Mouse (Mus musculus) granulocyte monocyte progenitor cell, adult 5-6 weeks (primary cell): Measurements from ENCODE around the gene Gsdme. TPM values are rescaled to one million over a fixed set of nuclear protein-coding genes. Genes with fewer than 3 reads are reported as not detected.

ENCODE experiments used
- ATAC-seq: replicated peaks from 2 replicates; pipeline ENCODE4 v1.8.0; 2016; ENCODE audit warnings: mild to moderate bottlenecking, moderate TSS enrichment, inconsistent platforms; ENCODE audit not compliant: poor library complexity, severe bottlenecking
- total RNA-seq, 2 experiments: library from RNA; stranded (forward) in 1 of 2; stranded (reverse) in 1 of 2; fragments of 200-712, 200-1000 nt in 1 of 2; fragments of >200 nt in 1 of 2; fragmentation: Nextera tagmentation in 1 of 2; gene quantifications; 2 replicates each; pipeline ENCODE4 v1.2.3; 2014 to 2017

Gsdme gene
- total RNA-seq, 2 experiments from 2014 or later = 4.4 to 6.4 TPM

GRCm38 (mm10) chr6:50247791-50248190 lies 15.9 kb downstream of the Gsdme start:
- ATAC-seq = no peak

GRCm38 (mm10) chr6:50247356-50247755 lies 16.3 kb downstream of the Gsdme start:
- no peak for ATAC-seq

- ATAC-seq = peak; percentile 80
These were observed 18.7 kb downstream of the Gsdme start for GRCm38 (mm10) chr6:50244967-50245366.

- ATAC-seq = no peak
These were observed 19.5 kb downstream of the Gsdme start for GRCm38 (mm10) chr6:50244126-50244525.

- no peak for ATAC-seq
These were observed 23.2 kb downstream of the Gsdme start for GRCm38 (mm10) chr6:50240437-50240836.

- no peak for ATAC-seq
These were observed 23.8 kb downstream of the Gsdme start for GRCm38 (mm10) chr6:50239902-50240301.

- ATAC-seq = no peak
These were observed 25.7 kb downstream of the Gsdme start for GRCm38 (mm10) chr6:50237963-50238362.

GRCm38 (mm10) chr6:50232984-50233383 lies 30.7 kb downstream of the Gsdme start:
- no peak for ATAC-seq

GRCm38 (mm10) chr6:50231288-50231687 lies 32.4 kb downstream of the Gsdme start:
- no peak for ATAC-seq

- no peak for ATAC-seq
These were observed 35.5 kb downstream of the Gsdme start for GRCm38 (mm10) chr6:50228180-50228579.

- no peak for ATAC-seq
These were observed 38.4 kb downstream of the Gsdme start for GRCm38 (mm10) chr6:50225232-50225631.

GRCm38 (mm10) chr6:50223606-50224005 lies 40.1 kb downstream of the Gsdme start:
- no peak for ATAC-seq

- ATAC-seq = peak; percentile 38; the same call in 1 of the 2 replicates
These were observed 40.7 kb downstream of the Gsdme start for GRCm38 (mm10) chr6:50222986-50223385.

GRCm38 (mm10) chr6:50222351-50222750 lies 41.3 kb downstream of the Gsdme start:
- ATAC-seq = no peak

- peak; percentile 47; the same call in 1 of the 2 replicates for ATAC-seq
These were observed 42.8 kb downstream of the Gsdme start for GRCm38 (mm10) chr6:50220863-50221262.

- ATAC-seq = no peak
These were observed 44.6 kb downstream of the Gsdme start for GRCm38 (mm10) chr6:50219066-50219465.

- ATAC-seq = no peak
These were observed 45.0 kb downstream of the Gsdme start for GRCm38 (mm10) chr6:50218628-50219027.

GRCm38 (mm10) chr6:50215986-50216385 lies 47.7 kb downstream of the Gsdme start:
- no peak for ATAC-seq

GRCm38 (mm10) chr6:50215373-50215745 lies 48.3 kb downstream of the Gsdme start:
- no peak for ATAC-seq

GRCm38 (mm10) chr6:50214711-50215372 lies 48.8 kb downstream of the Gsdme start:
- ATAC-seq = no peak

GRCm38 (mm10) chr6:50205093-50205492 lies 58.6 kb downstream of the Gsdme start:
- ATAC-seq = no peak

GRCm38 (mm10) chr6:50204356-50204755 lies 59.3 kb downstream of the Gsdme start:
- no peak for ATAC-seq

- ATAC-seq = no peak
These were observed 69.8 kb downstream of the Gsdme start for GRCm38 (mm10) chr6:50193851-50194250.
